In genomic region chr11:121156411-121156891, GRCm38 (mm10) we compare ENCODE assay signal across 8 mouse cellular contexts. TPM values are rescaled to one million over a fixed set of nuclear protein-coding genes. Genes with fewer than 3 reads are reported as not detected.
A peak's percentile ranks its signal among the peaks of the same experiment; 100 is the strongest.
DNase-seq lines count a peak whose midpoint lies in the region; ATAC-seq lines count a peak whose summit lies in the region.

No protein-coding gene starts in this region.

- H3K27ac ChIP-seq in forebrain, embryonic 15.5 days (replicated peaks) = no peak overlapping the region
- H3K27ac ChIP-seq in hindbrain, embryonic 11.5 days (ENCODE audit: low read depth, low read length) = no peak overlapping the region

- H3K4me1 ChIP-seq in forebrain, embryonic 15.5 days = peaks cover 7% of the 10 kb centered on the region
- no peaks in the 10 kb centered on the region; the same call in 1 of the 2 replicates for H3K4me1 ChIP-seq in hindbrain, embryonic 11.5 days (replicated peaks; ENCODE audit: control insufficient read depth, insufficient read depth, low read length)

- no peaks in the 10 kb centered on the region for H3K9me3 ChIP-seq in forebrain, embryonic 15.5 days
- H3K9me3 ChIP-seq in hindbrain, embryonic 11.5 days (ENCODE audit: control insufficient read depth, low read length) = no peaks in the 10 kb centered on the region

- peak overlapping the region; percentile 36 for H3K4me3 ChIP-seq in forebrain, embryonic 15.5 days
- H3K4me3 ChIP-seq in hindbrain, embryonic 11.5 days (ENCODE audit: low read depth, low read length) = peak overlapping the region; percentile 29

- H3K9ac ChIP-seq in forebrain, embryonic 15.5 days (replicated peaks) = peak overlapping the region; percentile 27; the same call in 1 of the 2 replicates
- H3K9ac ChIP-seq in hindbrain, embryonic 11.5 days (ENCODE audit: low read depth, low read length) = peak overlapping the region; percentile 12; the same call in 1 of the 2 replicates

- WGBS in forebrain, embryonic 15.5 days = under 1% methylated on average over 45 of the region's 45 CpGs
- WGBS in hindbrain, embryonic 11.5 days = under 1% methylated on average over 45 of the region's 45 CpGs

- DNase-seq in embryo, embryonic 10 days (ENCODE audit: low spot score) = peak; percentile 50
- DNase-seq in embryo, embryonic 9.5 days (ENCODE audit: extremely low spot score) = no peak
- peak; percentile 30 to 42 for DNase-seq in adrenal gland, postnatal 36 days
- peak; percentile 41 for DNase-seq in hindbrain, embryonic 11.5 days (ENCODE audit: low spot score)
- peak; percentile 19 for DNase-seq in lung, postnatal 10 days
- peak; percentile 60 for DNase-seq in testis, postnatal 10 days (ENCODE audit: low spot score)
- DNase-seq in spleen, postnatal 14 days (ENCODE audit: low spot score in 2 of 2) = no peak

- peaks cover 30% of the 10 kb centered on the region for H3K27me3 ChIP-seq in forebrain, embryonic 15.5 days
- peaks cover 30% of the 10 kb centered on the region for H3K27me3 ChIP-seq in hindbrain, embryonic 11.5 days (ENCODE audit: control insufficient read depth, insufficient read depth, low read length)

- H3K4me2 ChIP-seq in forebrain, embryonic 15.5 days (replicated peaks) = peak overlapping the region; percentile 59
- peak overlapping the region; percentile 53 for H3K4me2 ChIP-seq in hindbrain, embryonic 11.5 days (replicated peaks; ENCODE audit: low read depth, low read length)

- H3K36me3 ChIP-seq in forebrain, embryonic 15.5 days = no peaks in the 10 kb centered on the region
- H3K36me3 ChIP-seq in hindbrain, embryonic 11.5 days (ENCODE audit: control insufficient read depth, insufficient read depth, low read length) = no peaks in the 10 kb centered on the region

- no peak for ATAC-seq in forebrain, embryonic 15.5 days (replicated peaks)
- ATAC-seq in hindbrain, embryonic 11.5 days (ENCODE audit: low FRiP score) = no peak

RNA-seq across cellular contexts. Expression of gene Uts2r, which starts 3.6 kb away (rescaled TPM):
- not detected for total RNA-seq in adrenal gland, postnatal 36 days (2021)
- polyA plus RNA-seq in forebrain, embryonic 15.5 days (2015; fragmentation: Nextera tagmentation; extraction: Ambion mirVana) = 0.18 TPM in 1 of 2 replicates, not detected in the other
- 0.23 and 0.25 TPM in 2 replicates for polyA plus RNA-seq in hindbrain, embryonic 11.5 days (2014; fragmentation: Nextera tagmentation; extraction: Ambion mirVana)

RNA-seq across cellular contexts. Expression of gene Tex19.1, which starts 10.5 kb away (rescaled TPM):
- total RNA-seq in adrenal gland, postnatal 36 days (2021) = not detected
- polyA plus RNA-seq in forebrain, embryonic 15.5 days (2015; fragmentation: Nextera tagmentation; extraction: Ambion mirVana) = not detected in 2 replicates
- 0.20 TPM in 1 of 2 replicates, not detected in the other for polyA plus RNA-seq in hindbrain, embryonic 11.5 days (2014; fragmentation: Nextera tagmentation; extraction: Ambion mirVana)

RNA-seq across cellular contexts. Expression of gene Tex19.2, which starts 38.0 kb away (rescaled TPM):
- not detected for total RNA-seq in adrenal gland, postnatal 36 days (2021)
- polyA plus RNA-seq in forebrain, embryonic 15.5 days (2015; fragmentation: Nextera tagmentation; extraction: Ambion mirVana) = not detected in 2 replicates
- not detected in 2 replicates for polyA plus RNA-seq in hindbrain, embryonic 11.5 days (2014; fragmentation: Nextera tagmentation; extraction: Ambion mirVana)

RNA-seq across cellular contexts. Expression of gene Hexdc, which starts 47.8 kb away (rescaled TPM):
- 10 to 100 TPM in 1 of 2 experiments, 1 to 10 TPM in 1; 9.1 to 11.5 TPM for total RNA-seq in adrenal gland, postnatal 36 days (2021)
- polyA plus RNA-seq in forebrain, embryonic 15.5 days (2015; fragmentation: Nextera tagmentation; extraction: Ambion mirVana) = 14.3 and 17.1 TPM in 2 replicates
- polyA plus RNA-seq in hindbrain, embryonic 11.5 days (2014; fragmentation: Nextera tagmentation; extraction: Ambion mirVana) = 6.2 and 7.0 TPM in 2 replicates

RNA-seq across cellular contexts. Expression of gene Ogfod3, which starts 48.1 kb away (rescaled TPM):
- 10 to 100 TPM; 22.6 to 30.5 TPM for total RNA-seq in adrenal gland, postnatal 36 days (2021)
- 14.4 and 16.7 TPM in 2 replicates for polyA plus RNA-seq in forebrain, embryonic 15.5 days (2015; fragmentation: Nextera tagmentation; extraction: Ambion mirVana)
- 17.0 and 19.2 TPM in 2 replicates for polyA plus RNA-seq in hindbrain, embryonic 11.5 days (2014; fragmentation: Nextera tagmentation; extraction: Ambion mirVana)

Comparison
In these comparisons a context has a peak if more than half of its experiments do, and no peak if none do; other contexts are left out.
1. DNase-seq: peak in embryo, embryonic 10 days (single experiment), adrenal gland, postnatal 36 days (2 of 2), hindbrain, embryonic 11.5 days (single experiment), lung, postnatal 10 days (single experiment) and testis, postnatal 10 days (single experiment); none in embryo, embryonic 9.5 days (single experiment) and spleen, postnatal 14 days (0 of 2).